Mouse (Mus musculus) layer of hippocampus, adult 18-20 months (tissue): ENCODE measurements around the gene Zcchc2. TPM values are rescaled to one million over a fixed set of nuclear protein-coding genes. Genes with fewer than 3 reads are reported as not detected.

ENCODE experiments used
- DNase-seq, 2 experiments: peaks; one replicate each; pipeline ENCODE4 v3.0.0; 2022; ENCODE audit warnings: low spot score in 2 of 2
- total RNA-seq, 2 experiments: library from RNA; stranded (reverse); gene quantifications; 2 replicates each; pipeline ENCODE4 v1.2.3; 2021

The Zcchc2 gene
- total RNA-seq, 2 experiments from 2014 or later, result 19.7 to 22.6 TPM

- DNase-seq, result peak; percentile 81 to 95
Measured at GRCm38 (mm10) chr1:106071237-106072070, 81.2 kb downstream of the Zcchc2 start.

- peak in 1 of 2 experiments; percentile 37 for DNase-seq
Measured at GRCm38 (mm10) chr1:106072071-106072440, 81.8 kb downstream of the Zcchc2 start.

GRCm38 (mm10) chr1:106073166-106073565 lies 83.0 kb downstream of the Zcchc2 start:
- DNase-seq, result no peak

GRCm38 (mm10) chr1:106074141-106074540 lies 83.9 kb downstream of the Zcchc2 start:
- DNase-seq, result no peak

DNA sequence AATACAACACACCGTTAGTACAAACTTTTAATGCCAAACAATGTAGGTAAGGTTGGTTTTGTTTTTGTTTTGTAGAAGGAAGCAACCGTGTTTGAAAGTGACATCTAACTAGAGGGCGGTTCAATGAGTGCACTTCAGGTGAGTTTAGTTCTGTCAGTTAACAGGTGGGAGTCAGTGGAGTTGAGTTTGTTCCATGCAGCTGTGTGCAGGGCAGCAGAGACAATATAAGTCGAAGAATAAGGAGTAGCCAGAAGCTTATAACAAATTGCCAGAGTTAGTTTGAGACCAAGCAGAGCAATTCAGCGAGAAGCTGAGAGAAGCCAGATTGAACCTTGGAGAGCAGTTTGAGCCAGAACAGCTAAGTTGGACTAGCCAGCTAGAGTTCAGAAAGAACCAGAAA lies 84.5 kb downstream of the Zcchc2 start:
- DNase-seq, result no peak

GRCm38 (mm10) chr1:106076641-106077040 lies 86.4 kb downstream of the Zcchc2 start:
- DNase-seq, result no peak

DNA sequence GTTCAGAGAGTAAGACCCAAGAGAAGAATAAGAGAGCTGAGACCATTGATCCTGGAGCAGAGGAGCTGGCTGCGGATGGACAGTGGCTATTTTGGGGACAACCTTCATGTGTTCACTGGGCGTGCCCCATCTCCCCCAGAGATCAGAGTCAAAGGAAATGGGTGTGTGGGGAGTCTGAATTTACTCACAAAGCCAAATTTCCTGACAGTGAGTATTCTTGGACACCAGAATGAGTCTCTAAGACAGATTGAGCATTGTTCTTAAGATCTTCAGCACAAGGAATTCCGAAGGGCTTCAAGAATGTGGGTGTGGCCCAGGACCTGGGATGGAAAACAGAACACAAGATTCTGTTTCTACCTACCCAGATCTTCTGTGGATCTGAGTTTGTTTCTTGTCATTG lies 87.0 kb downstream of the Zcchc2 start:
- DNase-seq, result no peak

Other genes with a start within 250 kb of the Zcchc2 start
- gene Tnfrsf11a, start 209.7 kb upstream of the Zcchc2 start, total RNA-seq, result 1 to 10 TPM; 1.8 to 2.3 TPM
- 10 to 100 TPM; 88.3 to 97.0 TPM for gene Phlpp1, start 181.3 kb downstream of the Zcchc2 start, total RNA-seq